Mouse (Mus musculus) right cerebral cortex, adult 2 months (tissue): Measurements from ENCODE around the gene Zfp784.
"Not testable (repeated sequence)": the region's sequence is repeated elsewhere in the genome, so short reads cannot be mapped to it uniquely, and the experiment has no call there.

Experiments used
- DNase-seq, 2 experiments: peaks; one replicate each; pipeline ENCODE4 v3.0.0; 2021 to 2022; ENCODE audit warnings: low spot score in 2 of 2

Zfp784 gene

DNA sequence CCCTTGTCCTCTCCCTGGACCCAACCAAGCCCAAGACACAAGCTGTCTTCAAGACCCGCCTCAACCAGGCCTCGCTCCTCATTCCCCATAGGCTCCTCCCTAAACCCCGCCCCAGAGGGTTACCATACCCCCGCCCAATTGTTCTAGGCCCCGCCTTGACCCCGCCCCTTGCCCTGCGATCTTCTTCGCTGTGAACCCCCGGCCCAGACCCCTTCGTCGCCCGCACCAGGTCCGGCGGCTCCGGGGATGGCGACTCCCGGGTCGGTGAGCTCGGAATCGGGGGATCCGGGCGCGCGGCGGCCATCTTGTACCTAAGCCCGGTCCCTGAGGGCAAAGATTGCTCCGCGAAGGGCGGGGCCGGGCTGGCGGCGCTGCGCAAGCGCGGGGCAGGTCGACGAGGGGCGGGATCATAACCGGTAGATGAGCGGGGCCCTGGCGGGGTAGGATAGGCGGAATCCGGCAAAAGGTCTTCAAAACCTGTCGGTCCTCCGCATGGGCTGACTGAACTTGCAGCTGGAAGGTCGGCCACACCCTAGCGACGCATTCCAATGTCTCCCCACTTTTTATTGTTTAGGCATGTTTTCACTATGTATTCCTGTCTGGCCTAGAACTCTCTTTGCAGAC lies at the start of gene Zfp784:
Zfp784 (minus strand) TSS at position 338 of the 624 bp plus-strand sequence.
- peak; percentile 87 to 93 for DNase-seq

DNA sequence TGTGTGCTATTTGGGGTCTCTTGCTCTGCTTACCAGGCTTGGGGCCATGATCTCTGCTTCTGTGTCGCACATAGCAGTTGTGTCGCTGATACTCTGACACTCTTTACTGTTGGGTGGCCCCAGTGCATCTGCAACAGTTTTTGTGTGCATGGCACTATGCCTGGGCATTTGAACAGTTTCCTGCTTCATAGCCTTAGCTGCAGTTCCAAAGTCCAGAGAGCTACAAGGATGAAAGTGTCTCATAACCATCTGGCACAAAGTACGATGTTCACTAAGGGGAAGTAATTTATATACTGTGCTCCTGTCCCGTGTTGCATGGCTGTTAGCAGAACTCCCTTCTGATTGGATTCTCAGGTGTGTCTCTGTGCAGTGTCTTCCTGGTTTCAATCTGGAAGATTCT lies 49.6 kb upstream of the Zfp784 start:
- no peak for DNase-seq

DNA sequence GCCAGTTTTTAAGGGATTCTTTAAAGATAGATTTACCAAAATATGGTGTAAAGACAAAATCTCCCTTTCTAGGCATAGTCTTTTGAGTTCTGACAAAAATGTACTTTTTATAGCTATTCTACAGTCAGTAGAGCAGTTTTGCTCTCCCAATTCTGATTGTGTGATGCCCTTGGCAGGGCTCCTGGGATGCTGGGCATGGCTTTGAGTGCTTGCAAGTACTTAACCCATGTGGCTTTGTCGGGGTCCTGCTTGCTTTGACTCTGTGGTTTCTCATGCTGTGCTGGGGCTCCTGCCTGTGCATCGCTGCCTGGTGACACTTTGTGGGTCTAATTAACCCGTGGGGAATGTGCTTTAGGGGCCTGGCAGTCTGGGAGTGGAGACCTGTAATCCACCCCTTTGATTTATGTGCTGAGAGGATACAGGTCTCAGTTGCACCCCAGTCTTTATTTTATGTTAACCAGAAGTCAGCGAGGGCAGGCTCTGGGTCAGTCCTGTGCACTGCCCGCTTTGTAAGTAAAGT lies 48.7 kb upstream of the Zfp784 start:
- DNase-seq = no peak

DNA sequence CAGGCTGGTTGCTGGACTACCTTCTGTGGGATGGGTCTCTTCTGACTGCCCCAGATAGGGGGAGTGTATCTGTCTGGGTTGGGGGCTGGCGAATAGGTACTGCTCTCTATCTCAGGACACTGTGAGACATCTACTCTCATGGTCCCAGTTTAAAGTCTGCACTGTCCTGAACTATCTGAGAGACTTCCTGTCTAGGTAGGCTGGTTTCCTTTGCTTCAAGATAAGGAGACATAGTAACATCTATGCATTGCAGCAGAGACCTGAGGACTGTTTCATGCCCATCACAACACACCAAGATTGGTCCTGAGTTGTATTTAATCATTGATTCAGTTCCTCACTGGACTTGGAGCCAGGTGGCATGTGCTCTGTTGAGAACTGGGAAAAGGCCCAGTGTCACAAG lies 47.3 kb upstream of the Zfp784 start:
- DNase-seq = no peak

DNA sequence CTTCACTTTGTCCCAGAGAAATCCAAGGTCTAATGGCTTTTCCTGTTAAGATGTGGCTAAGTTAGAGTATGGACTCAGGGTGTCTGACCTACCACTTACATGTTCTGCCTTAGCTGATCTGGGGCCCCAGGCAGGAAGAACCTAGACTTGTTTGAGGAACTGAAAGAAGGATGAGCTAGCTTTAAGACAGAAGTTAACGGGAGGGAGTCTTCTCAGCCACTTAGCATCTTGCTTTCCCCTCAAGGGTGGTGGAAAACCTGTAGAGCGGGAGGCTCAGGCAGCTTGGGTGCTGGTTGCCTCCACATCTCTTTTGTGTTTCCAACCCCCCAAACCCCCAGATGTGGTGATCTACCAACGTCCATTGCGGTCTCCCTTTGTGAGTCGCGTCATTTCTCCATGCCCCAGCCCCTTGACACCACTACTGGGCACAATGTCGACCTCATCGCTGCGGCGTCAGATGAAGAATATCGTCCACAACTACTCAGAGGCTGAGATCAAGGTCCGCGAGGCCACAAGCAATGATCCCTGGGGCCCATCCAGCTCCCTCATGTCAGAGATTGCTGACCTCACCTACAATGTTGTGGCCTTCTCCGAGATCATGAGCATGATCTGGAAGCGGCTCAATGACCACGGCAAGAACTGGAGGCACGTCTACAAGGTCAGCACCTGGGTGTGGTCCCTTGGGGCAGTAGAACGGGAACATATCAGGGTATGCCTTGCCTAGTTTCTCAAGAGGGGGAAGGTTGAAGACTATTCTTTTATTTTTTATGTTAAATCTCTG lies 45.3 kb upstream of the Zfp784 start:
- DNase-seq = no peak

DNA sequence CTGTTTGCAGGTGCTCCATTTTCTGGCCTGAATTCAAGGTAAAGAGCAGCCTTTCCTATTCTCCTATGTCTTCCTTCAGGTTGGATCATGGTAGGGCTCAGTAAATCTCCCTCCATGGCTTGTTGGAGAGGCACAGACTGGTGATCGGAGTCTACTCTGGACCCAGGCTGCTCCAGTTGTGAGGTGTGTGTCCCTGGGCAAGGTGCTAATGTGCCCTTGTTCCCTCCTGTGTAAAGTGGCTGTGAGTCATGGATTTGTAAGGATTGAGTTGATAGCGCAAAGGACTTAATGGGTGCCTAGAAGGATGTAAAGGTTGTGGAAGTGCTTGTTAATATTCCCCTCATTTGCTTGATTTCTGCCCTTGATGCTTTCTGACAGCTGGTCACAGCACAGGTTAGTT lies 43.7 kb upstream of the Zfp784 start:
- no peak for DNase-seq

DNA sequence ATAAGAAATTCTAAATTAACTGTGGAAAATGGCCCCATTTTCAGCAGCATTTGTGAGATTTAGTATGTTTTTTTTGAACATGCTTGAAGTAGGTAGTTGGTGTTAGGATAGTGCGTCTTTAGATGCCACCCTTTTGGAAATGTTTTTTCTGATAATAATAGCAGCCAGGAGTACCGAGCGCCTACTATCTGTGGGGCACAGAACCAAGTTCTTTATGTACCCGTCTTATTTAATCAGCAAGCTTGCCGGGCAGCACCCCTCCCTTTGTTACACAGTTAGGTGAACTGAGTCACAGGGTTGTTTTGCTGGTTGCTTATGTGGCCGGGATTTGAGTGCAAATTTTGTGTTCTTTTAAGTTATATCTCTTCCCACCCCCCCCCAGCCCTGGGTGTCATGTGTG lies 43.0 kb upstream of the Zfp784 start:
- no peak for DNase-seq

DNA sequence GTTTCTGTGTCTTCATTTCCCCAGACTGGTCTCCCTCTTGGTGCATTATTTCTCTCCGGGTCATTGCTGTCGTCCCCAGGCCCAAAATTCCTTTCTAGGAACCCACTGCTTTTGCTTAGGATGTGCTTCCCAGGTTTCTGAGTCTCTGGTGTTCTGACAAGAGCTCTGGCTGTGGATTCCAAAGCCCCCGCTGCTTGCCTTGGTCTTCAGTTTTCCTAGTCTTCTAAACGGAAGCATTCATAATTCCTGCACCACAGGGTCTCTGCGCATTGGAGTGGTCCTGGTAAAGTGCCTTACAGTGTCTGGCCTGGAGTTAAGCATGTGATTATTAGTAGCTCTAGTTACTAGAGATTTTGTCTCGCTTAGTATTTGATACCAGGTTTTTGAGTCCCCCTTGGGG lies 42.6 kb upstream of the Zfp784 start:
- no peak for DNase-seq

DNA sequence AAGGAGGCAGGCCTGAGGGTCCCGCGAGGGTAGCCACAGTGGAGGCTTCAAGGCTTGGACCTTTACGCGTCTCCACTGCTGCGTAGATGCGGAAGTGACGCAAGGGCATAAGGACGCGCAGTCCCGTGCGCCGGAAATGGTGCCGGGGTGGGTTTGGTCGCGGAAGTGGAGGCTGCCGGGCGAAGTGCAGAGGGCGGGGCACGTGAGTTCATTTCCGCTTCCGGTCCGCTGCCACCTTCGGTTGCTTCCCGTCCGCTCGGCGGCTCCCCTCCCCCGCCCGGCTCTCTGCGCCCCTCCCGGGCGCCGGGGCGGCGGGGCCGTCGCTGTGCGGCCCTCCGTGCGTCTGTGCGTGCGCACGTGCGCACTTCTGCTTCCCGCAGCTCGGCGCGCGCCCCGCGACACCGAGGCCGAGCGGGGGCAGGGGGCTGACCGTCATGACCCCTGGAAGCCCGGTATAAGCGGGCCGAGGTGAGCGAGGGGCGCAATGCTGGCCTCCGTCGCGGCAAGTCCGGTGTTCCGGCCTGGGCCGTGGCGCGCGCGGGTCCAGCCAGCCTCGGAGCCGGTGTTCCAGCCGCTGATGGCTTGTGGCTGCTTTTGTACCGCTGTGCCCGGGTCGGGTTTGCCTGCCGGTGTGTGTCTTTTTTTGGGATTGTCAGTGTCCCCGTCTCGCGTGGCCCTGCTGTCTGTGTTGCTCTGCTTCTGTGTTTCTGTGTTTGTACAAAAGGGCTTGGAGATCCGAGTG lies 41.9 kb upstream of the Zfp784 start, which contains the start of gene Epn1:
Epn1 (plus strand) TSS at position 226 of the 742 bp plus-strand sequence.
- DNase-seq = peak; percentile 96 to 98

DNA sequence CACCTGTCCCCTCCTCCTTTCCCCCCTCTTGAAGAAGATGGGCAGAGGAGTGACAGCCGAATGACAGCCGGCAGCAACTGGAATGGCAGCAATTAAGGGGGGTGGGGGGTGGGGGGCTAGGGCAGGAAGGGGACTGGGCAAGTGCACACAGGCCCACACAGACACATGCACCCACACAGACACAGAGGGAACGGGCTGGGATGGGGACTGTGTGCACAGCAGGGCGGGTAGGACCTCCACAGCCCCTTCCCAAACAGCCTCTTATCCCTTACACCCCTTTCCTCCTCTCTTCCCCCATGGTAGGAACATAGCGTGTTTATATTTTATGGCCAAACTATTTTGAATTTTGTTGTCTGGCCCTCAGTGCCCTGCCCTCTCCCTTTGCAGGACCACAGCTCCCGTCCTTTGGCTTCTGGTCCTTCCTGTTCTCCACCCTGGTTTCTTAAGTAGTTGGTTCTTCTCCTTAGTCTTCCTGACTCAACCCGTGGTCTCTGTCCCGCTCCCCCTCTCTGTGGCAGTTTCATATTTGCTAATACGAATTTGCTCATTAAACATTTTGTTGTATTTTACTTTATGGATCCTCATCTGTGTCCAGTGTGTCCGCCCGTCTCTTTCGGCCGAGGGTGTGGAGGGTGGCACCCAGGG lies 41.2 kb upstream of the Zfp784 start:
- not testable (repeated sequence) for DNase-seq

DNA sequence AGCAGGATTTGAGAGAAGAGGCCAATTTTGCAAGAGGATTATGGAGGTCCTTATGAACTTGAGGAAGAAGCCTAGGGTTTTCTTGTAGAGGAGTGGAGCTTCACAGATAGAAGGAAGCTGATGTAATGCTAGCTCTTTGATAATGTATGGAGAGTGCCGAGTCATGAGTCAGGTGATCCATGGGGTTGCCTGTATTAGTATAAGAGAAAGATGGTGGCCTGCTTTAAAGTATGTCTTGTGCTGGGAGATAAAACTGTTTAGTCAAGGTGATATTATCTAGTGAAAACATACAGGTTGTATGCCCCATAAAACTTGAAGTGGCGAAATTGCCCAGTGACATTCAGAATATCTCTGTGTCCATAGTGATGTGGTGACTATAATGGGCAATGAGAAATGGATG lies 38.7 kb upstream of the Zfp784 start:
- no peak for DNase-seq

DNA sequence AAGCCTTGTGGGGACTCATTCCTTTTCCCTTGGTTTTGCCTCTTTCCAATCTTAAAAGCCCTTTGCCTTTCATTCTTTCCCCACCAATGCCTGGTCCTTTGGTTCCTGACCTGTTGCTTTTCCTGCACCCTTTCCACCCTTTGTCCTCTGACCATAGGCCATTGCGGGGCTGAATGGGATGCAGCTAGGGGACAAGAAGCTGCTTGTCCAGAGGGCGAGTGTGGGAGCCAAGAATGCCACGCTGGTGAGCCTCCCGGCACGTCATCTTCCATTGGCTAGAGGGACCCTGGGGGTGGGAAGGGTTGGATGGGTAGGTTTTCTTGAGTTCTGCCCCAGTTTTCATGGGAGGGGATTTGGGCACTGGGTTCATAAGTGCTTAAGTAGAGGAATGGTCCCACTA lies 36.7 kb upstream of the Zfp784 start:
- DNase-seq = no peak

DNA sequence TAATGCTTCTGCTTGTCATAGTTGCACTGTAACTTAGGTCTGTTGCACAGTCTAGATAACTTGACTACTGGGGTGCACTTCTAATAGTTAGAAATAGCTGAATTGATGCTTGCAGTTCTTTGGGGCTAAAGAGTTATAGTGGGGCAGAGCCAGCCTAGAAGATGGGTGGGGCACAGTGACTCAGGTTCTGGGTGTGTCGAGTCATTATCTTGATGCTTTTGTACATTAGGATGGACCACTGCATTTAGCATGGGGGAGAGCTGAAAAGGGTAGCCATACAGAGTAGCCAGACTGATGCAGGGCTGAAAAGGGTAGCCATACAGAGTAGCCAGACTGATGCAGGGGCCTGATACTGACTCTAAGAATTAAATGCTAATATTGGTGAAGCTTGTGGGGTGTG lies 35.3 kb upstream of the Zfp784 start:
- DNase-seq = no peak

DNA sequence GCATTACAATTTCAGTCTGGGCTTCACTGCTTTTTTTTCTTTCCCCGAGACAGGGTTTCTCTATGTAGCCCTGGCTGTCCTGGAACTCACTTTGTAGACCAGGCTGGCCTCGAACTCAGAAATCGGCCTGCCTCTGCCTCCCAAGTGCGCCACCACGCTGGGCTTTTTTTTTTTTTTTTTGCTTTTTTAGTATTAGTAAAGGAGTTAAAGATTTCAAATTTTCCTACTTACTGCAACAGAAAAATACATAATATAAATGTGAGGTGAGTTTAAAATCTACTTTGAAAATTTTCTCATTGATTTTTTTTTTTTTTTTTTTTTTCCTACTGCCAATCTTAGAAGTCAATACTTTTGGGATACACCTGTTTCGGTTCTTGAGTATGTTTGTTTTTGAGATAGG lies 26.6 kb upstream of the Zfp784 start:
- DNase-seq = no peak

DNA sequence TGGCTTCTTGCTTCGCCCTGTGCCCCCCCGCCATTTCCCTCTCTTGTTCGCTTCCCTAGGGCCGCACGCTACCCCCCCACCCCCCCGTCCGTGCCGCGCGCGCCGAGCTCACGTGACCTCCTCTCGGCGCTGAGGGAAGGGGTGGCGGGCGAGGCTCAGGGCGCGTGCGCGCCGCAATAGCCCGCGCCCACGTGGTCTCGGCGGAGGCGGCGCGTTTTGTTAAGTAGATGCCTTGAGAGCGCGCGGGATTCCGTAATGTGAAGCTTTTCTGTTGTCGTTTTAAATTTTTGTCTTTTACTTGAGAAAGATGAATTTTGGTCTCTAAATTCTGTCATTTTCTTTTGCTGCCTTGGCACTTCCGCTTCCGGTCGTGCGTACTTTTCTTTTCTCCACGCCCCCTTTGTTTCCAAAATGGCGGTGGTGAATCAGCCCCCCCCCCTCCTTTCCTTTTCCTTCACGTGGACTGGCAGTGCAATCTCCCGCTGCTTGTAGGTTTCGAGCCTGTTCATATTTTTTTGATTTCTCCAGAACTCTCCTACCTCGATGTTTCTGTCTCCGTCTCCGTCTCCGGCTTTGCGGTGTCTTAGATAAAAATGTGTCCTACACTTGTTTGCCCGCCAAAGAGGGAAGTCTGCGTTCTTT lies 24.2 kb upstream of the Zfp784 start:
- DNase-seq = peak; percentile 53 to 78

DNA sequence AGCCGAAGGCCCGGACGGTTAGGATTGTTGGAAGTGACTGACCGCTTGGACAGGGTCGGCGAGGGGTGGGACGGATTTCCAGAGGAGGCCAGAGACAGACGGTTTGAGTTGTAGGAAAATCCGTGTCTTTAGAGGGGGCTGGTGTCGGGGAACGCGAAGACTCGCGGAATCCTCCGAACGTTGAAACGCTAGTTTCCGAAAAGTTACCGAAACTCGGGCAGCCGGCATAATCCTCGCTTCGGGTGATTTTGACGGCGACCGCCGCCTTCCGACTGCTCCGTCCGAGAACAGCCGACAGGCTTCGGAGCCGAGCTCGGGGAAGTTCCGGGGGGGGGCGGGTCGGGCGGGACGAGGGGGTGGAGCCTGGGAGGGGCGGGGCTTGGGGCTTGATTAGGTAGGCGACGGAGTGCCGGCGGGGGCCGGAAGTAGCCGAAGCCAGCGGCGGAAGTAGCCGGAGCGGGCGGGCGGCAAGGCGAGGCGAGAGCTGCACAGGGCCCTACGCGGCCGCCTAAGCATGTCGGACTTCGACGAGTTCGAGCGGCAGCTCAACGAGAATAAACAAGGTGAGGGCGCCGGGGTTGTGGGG lies 23.6 kb upstream of the Zfp784 start, which contains the start of gene U2af2:
U2af2 (plus strand) TSS at position 370 of the 586 bp plus-strand sequence.
- peak; percentile 86 to 93 for DNase-seq

DNA sequence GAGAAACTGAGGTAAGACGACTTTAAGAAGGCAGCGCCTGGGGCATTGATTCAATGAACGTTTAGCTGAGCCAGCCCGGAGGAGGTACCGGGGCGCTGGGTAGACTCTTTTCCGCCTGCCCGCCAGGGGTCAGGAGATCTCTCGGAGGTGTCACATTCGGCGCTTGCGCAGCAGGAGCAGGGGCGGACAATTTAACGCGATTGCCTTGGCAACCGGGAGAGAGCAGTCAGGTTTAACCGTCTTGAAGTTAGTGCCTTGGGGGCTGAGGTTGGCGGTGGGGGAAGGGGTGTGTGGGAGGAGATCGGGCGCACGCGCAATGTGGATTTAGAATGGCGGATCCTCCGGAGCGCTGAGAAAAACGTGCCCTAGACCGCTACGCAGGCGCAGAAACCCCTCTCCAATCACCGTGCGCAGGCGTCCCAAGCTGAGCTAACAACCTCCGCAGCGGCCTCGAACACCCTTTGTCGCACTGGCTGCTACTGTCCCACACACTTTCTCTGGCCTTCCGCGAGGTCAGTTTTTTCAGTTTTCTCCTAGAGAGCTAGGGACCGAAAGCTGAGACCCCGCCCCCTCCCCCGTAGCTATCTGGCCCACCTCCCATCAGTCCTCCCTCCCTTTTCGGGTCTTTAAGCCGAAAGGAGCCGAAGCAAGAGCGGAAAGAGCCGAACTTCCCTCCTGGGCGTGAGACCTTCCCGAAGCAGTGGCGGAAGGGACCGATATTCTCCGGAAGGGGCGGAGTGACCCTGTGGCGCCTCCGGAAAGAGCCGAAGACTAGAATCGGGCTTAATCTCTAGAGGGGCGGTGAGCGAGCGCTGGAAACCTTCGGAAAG lies 22.9 kb upstream of the Zfp784 start:
- peak; percentile 99 to 100 for DNase-seq

DNA sequence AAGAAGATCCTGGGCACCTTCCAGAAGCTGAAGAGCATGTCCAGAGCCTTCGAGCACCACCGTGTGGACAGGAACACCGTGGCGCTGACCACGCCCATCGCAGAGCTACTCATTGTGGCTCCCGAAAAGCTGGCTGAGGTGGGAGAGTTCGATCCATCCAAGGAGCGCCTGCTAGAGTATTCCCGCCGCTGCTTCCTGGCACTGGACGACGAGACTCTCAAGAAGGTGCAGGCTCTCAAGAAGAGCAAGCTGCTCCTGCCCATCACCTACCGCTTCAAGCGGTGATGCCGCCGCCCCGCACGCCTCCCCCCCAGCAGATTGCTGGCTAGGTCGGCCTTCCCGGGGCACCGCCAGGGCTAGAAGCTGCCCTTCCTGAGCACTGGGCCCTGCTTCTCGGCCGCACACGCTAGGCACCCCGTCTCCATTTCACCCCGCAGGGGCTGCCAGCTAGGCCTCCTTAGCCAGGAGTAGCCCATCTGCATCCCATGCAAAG lies 22.0 kb upstream of the Zfp784 start:
- peak; percentile 77 to 80 for DNase-seq

DNA sequence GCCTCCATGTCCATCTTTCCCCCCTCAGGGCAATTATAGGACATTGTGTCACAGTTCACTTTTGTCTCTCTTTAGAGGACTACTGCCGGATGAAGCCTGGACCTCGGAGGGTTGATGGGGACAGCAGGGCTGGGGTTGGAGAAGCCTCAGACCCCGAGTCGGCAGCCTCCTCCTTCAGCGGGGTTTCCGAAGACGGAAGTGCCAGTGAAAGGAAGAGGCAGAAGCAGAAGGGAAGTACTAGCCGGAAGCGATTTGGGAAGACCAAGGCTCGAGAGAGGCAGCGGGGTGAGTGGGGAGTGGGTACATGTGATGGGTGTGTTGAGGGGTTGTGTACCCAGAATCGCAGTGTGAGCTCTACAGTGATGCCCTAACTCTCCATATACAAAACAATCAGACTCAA lies 21.2 kb upstream of the Zfp784 start:
- no peak for DNase-seq

DNA sequence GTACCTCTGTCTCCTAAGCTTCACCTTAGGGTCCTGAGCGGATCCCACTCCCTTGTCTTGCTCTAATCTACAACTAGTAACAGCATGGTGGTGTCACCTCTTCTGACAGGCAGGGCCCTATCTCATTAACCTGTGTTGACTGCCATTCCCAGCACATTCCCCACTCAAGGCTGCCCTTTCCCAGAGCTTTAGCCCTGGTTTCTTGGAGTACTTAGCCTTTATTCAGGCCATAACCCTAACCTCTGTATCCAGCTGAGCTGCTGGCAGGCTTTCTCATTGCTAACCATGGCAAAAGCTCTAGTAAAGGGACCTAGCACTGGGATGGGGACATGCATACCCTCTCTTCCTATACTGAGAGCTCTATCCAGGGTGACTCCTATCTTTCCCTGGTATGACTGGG lies 20.4 kb upstream of the Zfp784 start:
- DNase-seq = no peak
